21 mouse cellular contexts compared by ENCODE assay signal in genomic region chr5:114106391-114106935, GRCm38 (mm10). TPM values are rescaled to one million over a fixed set of nuclear protein-coding genes. Genes with fewer than 3 reads are reported as not detected.
A peak's percentile ranks its signal among the peaks of the same experiment; 100 is the strongest.
DNase-seq lines count a peak whose midpoint lies in the region; ATAC-seq lines count a peak whose summit lies in the region.
"Had no signal": no experiment of that assay in that cellular context is flagged by ENCODE, and none has a peak within 500 bp of the region (broad histone marks: within the 10 kb centered on the region; RNA-seq: fewer than 3 reads in every experiment).

No protein-coding gene starts in this region.

- DNase-seq in adrenal gland, adult 18-20 months (ENCODE audit: low spot score in 2 of 2), result peak; percentile 34 to 47
- peak; percentile 53 for DNase-seq in adrenal gland, postnatal 10 days
- DNase-seq in thymus, postnatal 14 days, result no peak
- DNase-seq in frontal cortex, postnatal 10 days (ENCODE audit: low spot score in 2 of 2), result no peak
- DNase-seq: cerebellum, adult 11-12 months; cerebellum, adult 9-10 months; forebrain, postnatal 0 days; gastrocnemius, adult 2 months; gastrocnemius, postnatal 25 days had no signal

- no peak overlapping the region for H3K9ac ChIP-seq in kidney, embryonic 15.5 days
- H3K9ac ChIP-seq in kidney, embryonic 14.5 days (ENCODE audit: low read depth, low read length), result no peak overlapping the region
- H3K9ac ChIP-seq: forebrain, embryonic 13.5 days; forebrain, postnatal 0 days; heart, embryonic 12.5 days; hindbrain, embryonic 14.5 days had no signal

- H3K36me3 ChIP-seq in kidney, embryonic 15.5 days, result peaks cover 92% of the 10 kb centered on the region
- H3K36me3 ChIP-seq in kidney, embryonic 14.5 days (ENCODE audit: control insufficient read depth, insufficient read depth, low read length), result peaks cover 68% of the 10 kb centered on the region

- WGBS in kidney, embryonic 15.5 days, result 55% methylated on average over 16 of the region's 16 CpGs
- WGBS in kidney, embryonic 14.5 days, result 44% methylated on average over 16 of the region's 16 CpGs

- H3K27ac ChIP-seq in kidney, embryonic 15.5 days, result no peak overlapping the region
- H3K27ac ChIP-seq in kidney, embryonic 14.5 days (ENCODE audit: low read depth, low read length), result no peak overlapping the region
- H3K27ac ChIP-seq: embryonic facial prominence, embryonic 10.5 days; forebrain, embryonic 13.5 days; gastrocnemius, adult 2 months; hindbrain, embryonic 10.5 days; hindbrain, embryonic 14.5 days had no signal

- H3K4me2 ChIP-seq in kidney, embryonic 15.5 days, result no peak overlapping the region
- H3K4me2 ChIP-seq in kidney, embryonic 14.5 days (replicated peaks; ENCODE audit: low read depth, low read length), result no peak overlapping the region
- H3K4me2 ChIP-seq: forebrain, embryonic 13.5 days; heart, embryonic 12.5 days; hindbrain, embryonic 14.5 days had no signal

- no peaks in the 10 kb centered on the region for H3K9me3 ChIP-seq in kidney, embryonic 15.5 days (replicated peaks)
- H3K9me3 ChIP-seq in kidney, embryonic 14.5 days (ENCODE audit: control insufficient read depth, low read length), result no peaks in the 10 kb centered on the region
- H3K9me3 ChIP-seq: embryonic facial prominence, embryonic 10.5 days; forebrain, embryonic 13.5 days; hindbrain, embryonic 10.5 days had no signal

- 0 out of 2 replicates have a peak, but pooled peaks have one; percentile 46 for ATAC-seq in kidney, embryonic 15.5 days (replicated peaks; ENCODE audit: low FRiP score)
- ATAC-seq in kidney, embryonic 14.5 days (ENCODE audit: low FRiP score, low TSS enrichment), result no peak
- ATAC-seq: forebrain, embryonic 13.5 days; forebrain, postnatal 0 days; intestine, postnatal 0 days had no signal

- no peaks in the 10 kb centered on the region for H3K27me3 ChIP-seq in kidney, embryonic 15.5 days
- H3K27me3 ChIP-seq in kidney, embryonic 14.5 days (ENCODE audit: control insufficient read depth, insufficient read depth, low read length), result no peaks in the 10 kb centered on the region
- H3K27me3 ChIP-seq: CH12.LX; forebrain, embryonic 13.5 days; heart, embryonic 12.5 days had no signal

- H3K4me3 ChIP-seq in kidney, embryonic 15.5 days (replicated peaks), result no peak overlapping the region
- no peak overlapping the region for H3K4me3 ChIP-seq in kidney, embryonic 14.5 days (ENCODE audit: low read length)
- H3K4me3 ChIP-seq: embryonic facial prominence, embryonic 10.5 days; forebrain, embryonic 13.5 days; gastrocnemius, adult 2 months; heart, embryonic 12.5 days; hindbrain, embryonic 10.5 days had no signal

- peaks cover 5% of the 10 kb centered on the region; the same call in 1 of the 2 replicates for H3K4me1 ChIP-seq in kidney, embryonic 15.5 days
- peaks cover 3% of the 10 kb centered on the region; the same call in 1 of the 2 replicates for H3K4me1 ChIP-seq in kidney, embryonic 14.5 days (ENCODE audit: control insufficient read depth, insufficient read depth, low read length)
- H3K4me1 ChIP-seq: embryonic facial prominence, embryonic 10.5 days; heart, embryonic 12.5 days had no signal

RNA-seq across cellular contexts. Expression of gene Svop, which starts 15.1 kb away (rescaled TPM):
- 0.46 and 0.91 TPM in 2 replicates for polyA plus RNA-seq in kidney, embryonic 15.5 days (2015; fragmentation: Nextera tagmentation; extraction: Ambion mirVana)
- 0.09 TPM in 1 of 2 replicates, not detected in the other for polyA plus RNA-seq in kidney, embryonic 14.5 days (2014; fragmentation: Nextera tagmentation; extraction: Ambion mirVana)
- 1 to 10 TPM; 2.9 TPM for total RNA-seq in adrenal gland, adult 18-20 months (2021)
- 1 to 10 TPM; 3.1 to 4.4 TPM for total RNA-seq in adrenal gland, postnatal 10 days (2021)
- total RNA-seq: gastrocnemius, adult 2 months; gastrocnemius, postnatal 25 days; granulocyte monocyte progenitor cell, adult 5-6 weeks; heart, adult 8-10 months; heart, postnatal 25 days had no signal

RNA-seq across cellular contexts. Expression of gene Alkbh2, which starts 21.6 kb away (rescaled TPM):
- polyA plus RNA-seq in kidney, embryonic 15.5 days (2015; fragmentation: Nextera tagmentation; extraction: Ambion mirVana), result 10.7 and 11.8 TPM in 2 replicates
- polyA plus RNA-seq in kidney, embryonic 14.5 days (2014; fragmentation: Nextera tagmentation; extraction: Ambion mirVana), result 11.6 and 13.3 TPM in 2 replicates
- total RNA-seq in adrenal gland, adult 18-20 months (2021), result 1 to 10 TPM; 6.3 to 8.1 TPM
- total RNA-seq in adrenal gland, postnatal 10 days (2021), result 1 to 10 TPM; 6.3 to 8.6 TPM

RNA-seq across cellular contexts. Expression of gene Ung, which starts 23.7 kb away (rescaled TPM):
- 61.4 and 63.5 TPM in 2 replicates for polyA plus RNA-seq in kidney, embryonic 15.5 days (2015; fragmentation: Nextera tagmentation; extraction: Ambion mirVana)
- polyA plus RNA-seq in kidney, embryonic 14.5 days (2014; fragmentation: Nextera tagmentation; extraction: Ambion mirVana), result 38.1 and 44.6 TPM in 2 replicates
- 1 to 10 TPM; 2.8 to 4.1 TPM for total RNA-seq in adrenal gland, adult 18-20 months (2021)
- 10 to 100 TPM; 11.4 to 13.3 TPM for total RNA-seq in adrenal gland, postnatal 10 days (2021)

RNA-seq across cellular contexts. Expression of gene Acacb, which starts 39.9 kb away (rescaled TPM):
- 4.1 and 4.8 TPM in 2 replicates for polyA plus RNA-seq in kidney, embryonic 15.5 days (2015; fragmentation: Nextera tagmentation; extraction: Ambion mirVana)
- polyA plus RNA-seq in kidney, embryonic 14.5 days (2014; fragmentation: Nextera tagmentation; extraction: Ambion mirVana), result 4.4 and 4.8 TPM in 2 replicates
- total RNA-seq in adrenal gland, adult 18-20 months (2021), result 100 to 1,000 TPM; 130 to 232 TPM
- 100 to 1,000 TPM; 113 to 138 TPM for total RNA-seq in adrenal gland, postnatal 10 days (2021)

RNA-seq across cellular contexts. Expression of gene Usp30, which starts 41.2 kb away (rescaled TPM):
- 12.2 and 14.3 TPM in 2 replicates for polyA plus RNA-seq in kidney, embryonic 15.5 days (2015; fragmentation: Nextera tagmentation; extraction: Ambion mirVana)
- polyA plus RNA-seq in kidney, embryonic 14.5 days (2014; fragmentation: Nextera tagmentation; extraction: Ambion mirVana), result 9.3 and 10.7 TPM in 2 replicates
- total RNA-seq in adrenal gland, adult 18-20 months (2021), result 10 to 100 TPM; 29.5 to 31.2 TPM
- total RNA-seq in adrenal gland, postnatal 10 days (2021), result 10 to 100 TPM; 22.8 to 28.8 TPM

Comparison
In these comparisons a context has a peak if more than half of its experiments do, and no peak if none do; other contexts are left out.
1. DNase-seq: peak in adrenal gland, adult 18-20 months (2 of 2) and adrenal gland, postnatal 10 days (single experiment); none in thymus, postnatal 14 days (single experiment) and frontal cortex, postnatal 10 days (0 of 2).